Mouse (Mus musculus) hindbrain, embryonic 10.5 days (tissue): ENCODE data around the gene Osbpl2. TPM values are rescaled to one million over a fixed set of nuclear protein-coding genes. Genes with fewer than 3 reads are reported as not detected.

ENCODE experiments used
- DNase-seq: peaks from one replicate; pipeline ENCODE4 v3.0.0-alpha.2; 2017; ENCODE audit warnings: low spot score
- H3K27ac ChIP-seq: fragments of 300-500 bp; sonication (generic); 2 replicates; pipeline ENCODE4 v1.5.1; 2016; ENCODE audit warnings: mild to moderate bottlenecking, moderate library complexity
- H3K27me3 ChIP-seq: fragments of 300-500 bp; sonication (generic); 2 replicates; pipeline ENCODE4 v1.6.1; 2016; ENCODE audit warnings: mild to moderate bottlenecking; ENCODE audit not compliant: poor library complexity, insufficient read depth, severe bottlenecking
- H3K36me3 ChIP-seq: fragments of 300-500 bp; sonication (generic); 2 replicates; pipeline ENCODE4 v1.6.1; 2016; ENCODE audit warnings: mild to moderate bottlenecking, moderate library complexity
- H3K4me1 ChIP-seq: fragments of 300-500 bp; sonication (generic); replicated peaks from 2 replicates; pipeline ENCODE4 v1.6.1; 2016; ENCODE audit warnings: mild to moderate bottlenecking
- H3K4me3 ChIP-seq: fragments of 300-500 bp; sonication (generic); 2 replicates; pipeline ENCODE4 v1.5.1; 2016; ENCODE audit warnings: mild to moderate bottlenecking, moderate library complexity
- H3K9me3 ChIP-seq: fragments of 300-500 bp; sonication (generic); 2 replicates; pipeline ENCODE4 v1.6.1; 2016; ENCODE audit warnings: mild to moderate bottlenecking, moderate library complexity
- WGBS: fragments of 180-500 bp; shearing (Covaris S2); methylation state at CpG from one replicate; pipeline ENCODE4 v1.1.7; 2016; 5-methylcytosine and 5-hydroxymethylcytosine counted together
- polyA plus RNA-seq: library from polyadenylated mRNA; unstranded; fragments of >200 nt; fragmentation: Nextera tagmentation; extraction: Ambion mirVana; gene quantifications from 2 replicates; pipeline ENCODE4 v1.2.1, GENCODE M21; 2016

Gene Osbpl2
- polyA plus RNA-seq, 1 experiment from 2014 or later, result 42.2 TPM

DNA sequence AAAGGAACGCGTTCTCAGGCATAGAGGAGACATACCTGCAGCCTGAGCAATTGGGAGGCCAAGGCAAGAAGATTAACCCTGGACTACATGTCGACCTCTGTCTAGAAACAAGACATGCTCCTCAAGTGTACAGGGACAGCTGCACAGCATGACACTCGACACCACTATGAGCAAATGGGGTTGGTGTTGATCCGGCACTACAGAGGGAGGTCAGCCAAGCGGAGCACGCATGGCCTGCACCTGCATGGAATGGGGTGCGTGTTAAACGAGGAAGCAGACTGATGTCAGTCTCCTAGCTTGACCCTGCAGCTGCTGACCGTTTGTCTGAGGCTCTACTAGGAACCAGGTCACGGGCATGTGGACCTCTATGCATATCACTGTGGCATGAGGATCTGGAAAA is 28.8 kb upstream of the Osbpl2 start:
- Histone ChIP-seq H3K4me1 (peaks cover 18% of the 10 kb centered on the region; the same call in 1 of the 2 replicates), H3K27me3 (no peaks in the 10 kb centered on the region), H3K4me3 (no peak overlapping the region), H3K36me3 (peaks cover 14% of the 10 kb centered on the region), H3K27ac (no peak overlapping the region), H3K9me3 (no peaks in the 10 kb centered on the region)
- no peak for DNase-seq
- 70% methylated on average over 11 of the region's 11 CpGs for WGBS

DNA sequence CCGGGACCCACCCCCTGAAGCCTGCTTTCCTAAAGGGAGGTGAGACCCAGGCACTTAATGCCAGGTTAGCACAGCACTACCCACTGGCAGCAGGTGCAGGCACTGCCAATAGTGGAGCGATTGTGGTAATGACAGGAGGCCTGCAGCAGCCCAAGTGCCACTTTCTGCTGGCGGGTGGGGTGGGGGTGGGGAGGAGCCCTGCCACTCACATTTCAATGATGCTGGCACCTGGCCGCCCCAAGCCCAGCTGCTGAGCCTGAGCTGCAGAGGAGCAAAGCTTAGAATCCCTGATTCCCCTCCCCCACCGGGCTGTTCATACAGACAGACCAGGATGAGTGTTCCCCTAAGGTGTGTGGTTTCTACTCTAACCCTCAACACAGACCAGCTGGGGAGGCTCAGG is 23.4 kb upstream of the Osbpl2 start:
- Histone ChIP-seq H3K27ac (0 out of 2 replicates have a peak overlapping the region, but pooled peaks have one; percentile 5), H3K4me1 (peaks cover 37% of the 10 kb centered on the region), H3K9me3 (no peaks in the 10 kb centered on the region), H3K27me3 (peaks cover 45% of the 10 kb centered on the region), H3K4me3 (no peak overlapping the region), H3K36me3 (no peaks in the 10 kb centered on the region)
- no peak for DNase-seq
- 34% methylated on average over 5 of the region's 5 CpGs for WGBS

DNA sequence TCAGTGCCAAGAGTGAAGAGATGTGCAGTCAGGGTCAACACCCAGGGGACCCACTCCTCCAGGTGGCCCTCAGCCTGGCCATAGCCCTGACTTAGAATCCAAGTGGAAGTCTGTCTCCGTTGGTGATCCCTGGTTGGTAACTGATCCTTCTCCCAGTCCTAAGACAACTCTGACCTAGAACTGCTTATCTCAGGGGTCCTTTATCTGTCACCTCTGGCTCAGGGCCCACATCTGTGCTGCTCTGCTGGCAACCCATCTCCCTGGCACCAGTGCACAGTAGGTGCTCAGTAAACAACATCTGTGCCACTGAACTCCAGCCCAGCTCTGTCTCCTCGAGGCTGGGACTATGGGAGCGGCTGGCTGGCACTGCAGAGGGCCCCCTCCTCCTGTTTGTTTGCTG is 21.5 kb upstream of the Osbpl2 start:
- peaks cover 38% of the 10 kb centered on the region for H3K4me1 ChIP-seq
- no peak for DNase-seq
- H3K36me3 ChIP-seq, result no peaks in the 10 kb centered on the region
- no peaks in the 10 kb centered on the region for H3K9me3 ChIP-seq
- peaks cover 64% of the 10 kb centered on the region for H3K27me3 ChIP-seq
- H3K27ac ChIP-seq, result peak overlapping the region; percentile 40
- 53% methylated on average over 3 of the region's 3 CpGs for WGBS
- no peak overlapping the region for H3K4me3 ChIP-seq

DNA sequence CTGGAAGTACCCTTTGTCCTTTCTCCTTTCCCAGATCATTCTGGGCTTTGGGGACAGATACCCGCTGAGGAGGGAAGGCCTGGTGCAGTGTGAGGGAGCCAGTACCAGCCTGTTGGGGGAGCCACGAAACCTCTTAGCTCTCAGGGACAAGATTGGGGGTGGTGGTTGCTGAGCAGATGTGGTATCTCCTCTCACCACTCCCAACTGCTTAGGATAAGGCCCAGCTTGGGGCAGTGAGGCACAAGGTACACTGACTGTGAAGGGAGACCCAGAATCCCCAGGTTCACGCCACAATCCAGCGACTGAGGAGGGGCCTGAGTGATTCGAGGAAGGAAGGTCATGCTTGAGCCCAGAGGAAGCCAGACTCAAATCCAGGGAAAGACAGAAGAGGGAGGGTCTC is 20.9 kb upstream of the Osbpl2 start:
- Histone ChIP-seq H3K9me3 (no peaks in the 10 kb centered on the region), H3K4me3 (no peak overlapping the region), H3K36me3 (no peaks in the 10 kb centered on the region), H3K27me3 (peaks cover 70% of the 10 kb centered on the region), H3K27ac (peak overlapping the region; percentile 40; the same call in 1 of the 2 replicates), H3K4me1 (peaks cover 44% of the 10 kb centered on the region)
- DNase-seq, result no peak
- 44% methylated on average over 5 of the region's 5 CpGs for WGBS

- Histone ChIP-seq H3K27ac (no peak overlapping the region), H3K27me3 (peaks cover 84% of the 10 kb centered on the region), H3K4me3 (no peak overlapping the region)
These were observed 19.6 kb upstream of the Osbpl2 start for GRCm38 (mm10) chr2:180099529-180099928.

DNA sequence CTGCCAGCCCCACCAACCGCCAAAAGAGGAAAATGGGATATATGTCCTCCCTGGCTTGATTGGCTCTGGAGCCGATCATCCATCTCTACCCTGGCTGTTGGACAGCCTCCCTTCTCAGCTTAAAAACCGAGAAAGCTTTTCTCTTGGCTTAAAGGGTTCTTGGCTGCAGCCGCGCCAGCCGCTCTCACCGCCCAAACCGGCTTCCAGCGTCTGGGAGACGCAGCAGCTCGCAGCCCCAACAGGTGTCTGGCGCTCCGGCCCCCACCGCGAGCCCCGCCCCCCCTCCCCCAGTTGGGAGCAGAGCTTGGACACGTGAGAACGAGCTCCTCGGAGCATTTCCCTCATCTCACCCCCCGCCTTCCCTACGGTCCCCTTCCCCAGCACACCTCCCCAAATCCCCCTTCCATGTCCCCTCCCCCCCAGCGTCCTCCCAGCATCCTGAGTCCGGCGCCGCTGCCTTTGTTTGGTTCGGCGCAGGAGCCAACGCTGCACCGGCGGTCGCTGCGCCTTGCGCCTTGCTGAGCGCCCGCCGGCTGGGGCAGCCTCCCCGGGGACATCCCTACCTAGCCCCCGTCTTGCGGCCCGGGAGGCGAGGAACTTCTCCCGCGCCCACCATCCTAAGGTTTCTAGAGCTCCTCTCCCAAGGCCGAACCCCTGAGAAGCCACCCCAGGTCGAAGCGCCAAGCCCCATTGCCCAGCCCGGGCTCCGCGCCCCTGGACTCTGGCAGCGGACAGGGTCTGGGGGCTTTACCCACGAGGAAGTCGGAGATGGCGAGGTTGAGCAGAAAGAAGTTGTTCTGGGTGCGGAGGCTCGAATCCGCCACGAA is 15.7 kb upstream of the Osbpl2 start:
- peak; percentile 39 for DNase-seq
- Histone ChIP-seq H3K9me3 (no peaks in the 10 kb centered on the region), H3K36me3 (no peaks in the 10 kb centered on the region), H3K27ac (peak overlapping the region; percentile 80), H3K4me3 (peak overlapping the region; percentile 68), H3K27me3 (peaks cover 77% of the 10 kb centered on the region), H3K4me1 (peaks cover 54% of the 10 kb centered on the region)
- WGBS, result 1% methylated on average over 57 of the region's 57 CpGs

More at GRCm38 (mm10) chr2:180099529-180099928, 19.6 kb upstream of the Osbpl2 start:
- WGBS, result 13% methylated on average over 15 of the region's 15 CpGs
- Histone ChIP-seq H3K4me1 (peaks cover 57% of the 10 kb centered on the region), H3K9me3 (no peaks in the 10 kb centered on the region), H3K36me3 (no peaks in the 10 kb centered on the region)
- no peak for DNase-seq

- H3K27me3 ChIP-seq, result peaks cover 70% of the 10 kb centered on the region
- WGBS, result 1% methylated on average over 87 of the region's 87 CpGs
These were observed 15.0 kb upstream of the Osbpl2 start, which contains the start of gene Hrh3 for GRCm38 (mm10) chr2:180103978-180104658. Hrh3 (minus strand) TSS chr2:180104488.

GRCm38 (mm10) chr2:180104659-180105377 is 14.3 kb upstream of the Osbpl2 start:
- peak overlapping the region; percentile 80 for H3K27ac ChIP-seq
- WGBS, result 9% methylated on average over 24 of the region's 24 CpGs
- peak overlapping the region; percentile 68 for H3K4me3 ChIP-seq

More at GRCm38 (mm10) chr2:180103978-180104658, 15.0 kb upstream of the Osbpl2 start, which contains the start of gene Hrh3:
- DNase-seq, result peak; percentile 79
- no peaks in the 10 kb centered on the region for H3K9me3 ChIP-seq
- peaks cover 54% of the 10 kb centered on the region for H3K4me1 ChIP-seq
- peak within 1 kb of the TSS; percentile 68 for H3K4me3 ChIP-seq
- H3K27ac ChIP-seq, result peak within 1 kb of the TSS; percentile 80
- no peaks in the 10 kb centered on the region for H3K36me3 ChIP-seq

DNA sequence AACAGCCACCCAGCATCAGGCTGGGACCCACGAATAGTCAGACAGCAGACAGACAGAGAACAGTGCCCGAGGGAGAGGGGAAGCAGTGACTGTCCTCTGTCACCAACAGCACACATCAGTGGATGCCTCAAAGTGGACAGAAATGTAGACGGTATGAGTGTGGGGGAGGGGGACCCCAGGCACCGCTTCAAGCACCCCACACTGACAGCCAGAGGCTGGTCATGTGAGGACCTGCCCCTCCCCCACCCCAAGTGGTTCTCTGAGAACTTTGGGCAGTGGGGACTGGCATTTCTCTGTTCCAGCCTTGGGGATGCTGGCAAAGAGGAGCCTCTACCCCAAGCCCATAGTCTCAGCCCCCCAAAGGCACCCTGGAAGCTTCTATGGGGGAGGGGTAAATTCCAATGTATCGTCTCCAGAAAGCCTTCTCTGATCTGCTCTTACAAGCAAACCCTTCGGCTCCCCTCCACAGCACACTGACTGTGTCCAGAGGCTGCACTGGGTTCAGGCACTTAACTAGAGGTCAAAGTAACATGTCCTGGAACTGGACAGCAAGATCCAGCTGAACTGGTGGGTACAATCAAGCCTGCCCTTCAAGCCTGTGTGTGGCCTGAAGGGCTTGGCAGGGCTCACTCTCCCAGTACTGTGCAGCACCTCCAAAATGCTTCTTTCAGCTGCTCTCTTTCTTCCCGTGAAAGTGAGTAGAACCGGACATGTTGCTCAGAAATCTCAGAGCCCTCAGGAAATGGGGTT is 13.5 kb upstream of the Osbpl2 start:
- no peaks in the 10 kb centered on the region for H3K9me3 ChIP-seq
- 32% methylated on average over 8 of the region's 8 CpGs for WGBS
- no peaks in the 10 kb centered on the region for H3K36me3 ChIP-seq
- DNase-seq, result no peak
- H3K4me1 ChIP-seq, result peaks cover 48% of the 10 kb centered on the region
- no peak overlapping the region for H3K27ac ChIP-seq
- H3K27me3 ChIP-seq, result peaks cover 55% of the 10 kb centered on the region
- H3K4me3 ChIP-seq, result peak overlapping the region; percentile 68; the same call in 1 of the 2 replicates

More at GRCm38 (mm10) chr2:180104659-180105377, 14.3 kb upstream of the Osbpl2 start:
- Histone ChIP-seq H3K27me3 (peaks cover 63% of the 10 kb centered on the region), H3K9me3 (no peaks in the 10 kb centered on the region), H3K36me3 (no peaks in the 10 kb centered on the region), H3K4me1 (peaks cover 54% of the 10 kb centered on the region)
- DNase-seq, result no peak

- no peak for DNase-seq
- H3K36me3 ChIP-seq, result no peaks in the 10 kb centered on the region
- peaks cover 48% of the 10 kb centered on the region for H3K4me1 ChIP-seq
- H3K27me3 ChIP-seq, result peaks cover 40% of the 10 kb centered on the region
- no peaks in the 10 kb centered on the region for H3K9me3 ChIP-seq
- WGBS, result 69% methylated on average over 4 of the region's 4 CpGs
- no peak overlapping the region for H3K4me3 ChIP-seq
- H3K27ac ChIP-seq, result no peak overlapping the region
These were observed 12.0 kb upstream of the Osbpl2 start for GRCm38 (mm10) chr2:180107081-180107480.

GRCm38 (mm10) chr2:180108285-180108684 is 10.8 kb upstream of the Osbpl2 start:
- 73% methylated on average over 6 of the region's 6 CpGs for WGBS

More at GRCm38 (mm10) chr2:180108285-180108684, 10.8 kb upstream of the Osbpl2 start:
- Histone ChIP-seq H3K36me3 (no peaks in the 10 kb centered on the region), H3K4me1 (peaks cover 39% of the 10 kb centered on the region), H3K9me3 (no peaks in the 10 kb centered on the region), H3K27me3 (peaks cover 28% of the 10 kb centered on the region), H3K4me3 (no peak overlapping the region), H3K27ac (no peak overlapping the region)
- DNase-seq, result peak; percentile 2
